Mouse (Mus musculus) heart, postnatal 0 days (tissue): ENCODE measurements around the gene Cd79a.

Source experiments
- CTCF ChIP-seq: IDR thresholded peaks from 2 replicates; pipeline ENCODE4 v1.5.1; 2016; ENCODE audit warnings: antibody characterized with exemption, control low read depth, low read depth
- EP300 ChIP-seq: IDR thresholded peaks from 2 replicates; pipeline ENCODE4 v1.6.1; 2016; ENCODE audit warnings: antibody characterized with exemption, low read depth

- TF ChIP-seq CTCF (no peak), EP300 (no peak)
Measured at GRCm38 (mm10) chr7:24850899-24851303, 46.3 kb upstream of the Cd79a start.
